Mouse (Mus musculus) heart, adult 11 months (tissue): Measurements from ENCODE around the gene Telo2.
"Not testable (repeated sequence)": the region's sequence is repeated elsewhere in the genome, so short reads cannot be mapped to it uniquely, and the experiment has no call there.

Experiments
- DNase-seq: peaks from one replicate; pipeline ENCODE4 v3.0.0; 2022

The Telo2 gene

GRCm38 (mm10) chr17:25115664-25116432, at the start of gene Telo2:
Gene Telo2 (minus strand): TSS chr17:25115967.
- DNase-seq = peak; percentile 99

GRCm38 (mm10) chr17:25164770-25165169, 49.0 kb upstream of the Telo2 start:
- DNase-seq = no peak

GRCm38 (mm10) chr17:25163387-25163786, 47.6 kb upstream of the Telo2 start:
- DNase-seq = no peak

- DNase-seq = no peak
These were observed 46.4 kb upstream of the Telo2 start, which contains the start of gene Ccdc154 for GRCm38 (mm10) chr17:25162161-25162560. Gene Ccdc154 (plus strand): TSS chr17:25162461.

- DNase-seq = no peak
These were observed 24.2 kb upstream of the Telo2 start for GRCm38 (mm10) chr17:25139960-25140359.

GRCm38 (mm10) chr17:25138803-25139202, 23.0 kb upstream of the Telo2 start:
- no peak for DNase-seq

GRCm38 (mm10) chr17:25135622-25136021, 19.9 kb upstream of the Telo2 start:
- no peak for DNase-seq

- DNase-seq = peak; percentile 99
These were observed 17.5 kb upstream of the Telo2 start, which contains the start of gene Clcn7 for GRCm38 (mm10) chr17:25133275-25133698. Gene Clcn7 (plus strand): TSS chr17:25133391.

- no peak for DNase-seq
These were observed 14.3 kb upstream of the Telo2 start for GRCm38 (mm10) chr17:25130060-25130459.

GRCm38 (mm10) chr17:25127681-25128080, 11.9 kb upstream of the Telo2 start:
- no peak for DNase-seq

GRCm38 (mm10) chr17:25127079-25127478, 11.3 kb upstream of the Telo2 start:
- DNase-seq = peak; percentile 91

GRCm38 (mm10) chr17:25125442-25126060, 9.8 kb upstream of the Telo2 start:
- DNase-seq = not testable (repeated sequence)

- DNase-seq = no peak
These were observed 8.2 kb upstream of the Telo2 start for GRCm38 (mm10) chr17:25123979-25124378.

GRCm38 (mm10) chr17:25120406-25120805, 4.6 kb upstream of the Telo2 start, which contains the start of gene Ptx4:
Gene Ptx4 (plus strand): TSS chr17:25120760.
- peak; percentile 95 for DNase-seq

- DNase-seq = no peak
These were observed 1.5 kb upstream of the Telo2 start for GRCm38 (mm10) chr17:25117263-25117662.

GRCm38 (mm10) chr17:25114908-25115645, 690 bp downstream of the Telo2 start:
- peak; percentile 92 for DNase-seq

- peak; percentile 91 for DNase-seq
These were observed 3.4 kb downstream of the Telo2 start for GRCm38 (mm10) chr17:25112423-25112810.

GRCm38 (mm10) chr17:25111739-25112422, 3.9 kb downstream of the Telo2 start:
- DNase-seq = peak; percentile 97

GRCm38 (mm10) chr17:25111220-25111619, 4.5 kb downstream of the Telo2 start:
- no peak for DNase-seq

- no peak for DNase-seq
These were observed 5.2 kb downstream of the Telo2 start for GRCm38 (mm10) chr17:25110590-25110989.

- no peak for DNase-seq
These were observed 6.2 kb downstream of the Telo2 start for GRCm38 (mm10) chr17:25109578-25109977.

GRCm38 (mm10) chr17:25107786-25108185, 8.0 kb downstream of the Telo2 start:
- no peak for DNase-seq

- DNase-seq = no peak
These were observed 14.4 kb downstream of the Telo2 start for GRCm38 (mm10) chr17:25101338-25101737.
